In genomic region chr4:98436664-98437363, GRCm38 (mm10) we compare ENCODE assay signal across 8 mouse cellular contexts. TPM values are rescaled to one million over a fixed set of nuclear protein-coding genes. Genes with fewer than 3 reads are reported as not detected.
DNase-seq lines count a peak whose midpoint lies in the region; ATAC-seq and TF ChIP-seq lines count a peak whose summit lies in the region.

No protein-coding gene starts in this region.

- H3K4me1 ChIP-seq in heart, embryonic 12.5 days (replicated peaks): 0 out of 2 replicates have a peak, but pooled peaks cover 6% of the 10 kb centered on the region
- H3K4me1 ChIP-seq in liver, adult 2 months (ENCODE audit: control insufficient read depth, insufficient read depth, low read length): no peaks in the 10 kb centered on the region
- H3K4me1 ChIP-seq in neural tube, embryonic 15.5 days: 0 out of 2 replicates have a peak, but pooled peaks cover 4% of the 10 kb centered on the region
- no peaks in the 10 kb centered on the region for H3K4me1 ChIP-seq in midbrain, embryonic 14.5 days (ENCODE audit: control insufficient read depth, insufficient read depth, low read length)

- H3K36me3 ChIP-seq in heart, embryonic 12.5 days: 0 out of 2 replicates have a peak, but pooled peaks cover 3% of the 10 kb centered on the region
- peaks cover 5% of the 10 kb centered on the region; the same call in 1 of the 2 replicates for H3K36me3 ChIP-seq in liver, adult 2 months (ENCODE audit: control insufficient read depth, insufficient read depth, low read length)
- H3K36me3 ChIP-seq in neural tube, embryonic 15.5 days: 0 out of 2 replicates have a peak, but pooled peaks cover 2% of the 10 kb centered on the region
- no peaks in the 10 kb centered on the region for H3K36me3 ChIP-seq in midbrain, embryonic 14.5 days (ENCODE audit: control insufficient read depth, insufficient read depth, low read length)

- DNase-seq in heart, adult 11 months: peak; percentile 93
- peak; percentile 27 for DNase-seq in brain, adult 2 months (ENCODE audit: low read depth, low spot score)
- peak; percentile 16 for DNase-seq in liver, adult 2 months (ENCODE audit: extremely low read depth, low read depth, low spot score)
- DNase-seq in spleen, adult 12 weeks (ENCODE audit: low spot score): peak; percentile 46
- DNase-seq in midbrain, embryonic 14.5 days: no peak
- DNase-seq in cerebellum, adult 11-12 months: no peak

- no peak overlapping the region for H3K4me3 ChIP-seq in heart, embryonic 12.5 days
- peak overlapping the region; percentile 42 for H3K4me3 ChIP-seq in liver, adult 2 months (ENCODE audit: insufficient read depth, low read depth, low read length)
- H3K4me3 ChIP-seq in neural tube, embryonic 15.5 days (replicated peaks): no peak overlapping the region
- no peak overlapping the region for H3K4me3 ChIP-seq in midbrain, embryonic 14.5 days (replicated peaks; ENCODE audit: low read depth, low read length)

- H3K27ac ChIP-seq in heart, embryonic 12.5 days (ENCODE audit: poor library complexity, severe bottlenecking): no peak overlapping the region
- H3K27ac ChIP-seq in liver, adult 2 months (replicated peaks; ENCODE audit: insufficient read depth, low read depth, low read length): 0 out of 2 replicates have a peak overlapping the region, but pooled peaks have one; percentile 42
- no peak overlapping the region for H3K27ac ChIP-seq in neural tube, embryonic 15.5 days (replicated peaks)
- H3K27ac ChIP-seq in midbrain, embryonic 14.5 days (replicated peaks; ENCODE audit: low read depth, low read length): no peak overlapping the region

- WGBS in heart, embryonic 12.5 days: 65% methylated on average over 12 of the region's 12 CpGs
- 69% methylated on average over 12 of the region's 12 CpGs for WGBS in liver, adult 2 months
- WGBS in neural tube, embryonic 15.5 days: 64% methylated on average over 12 of the region's 12 CpGs
- WGBS in midbrain, embryonic 14.5 days: 72% methylated on average over 12 of the region's 12 CpGs

- no peak for TF ChIP-seq CTCF in liver, adult 2 months (IDR thresholded peaks at IDR 0.05; ENCODE audit: low read depth, low read length)

- ATAC-seq in heart, embryonic 12.5 days (ENCODE audit: insufficient number of reproducible peaks, low FRiP score): no peak
- ATAC-seq in neural tube, embryonic 15.5 days (ENCODE audit: low FRiP score): no peak
- no peak for ATAC-seq in midbrain, embryonic 14.5 days (ENCODE audit: low FRiP score, low TSS enrichment)

- no peaks in the 10 kb centered on the region for H3K9me3 ChIP-seq in heart, embryonic 12.5 days (replicated peaks)
- H3K9me3 ChIP-seq in neural tube, embryonic 15.5 days (replicated peaks): no peaks in the 10 kb centered on the region
- H3K9me3 ChIP-seq in midbrain, embryonic 14.5 days (ENCODE audit: control insufficient read depth, low read length): no peaks in the 10 kb centered on the region

- H3K9ac ChIP-seq in heart, embryonic 12.5 days: no peak overlapping the region
- H3K9ac ChIP-seq in liver, adult 2 months (ENCODE audit: low read depth, low read length): peak overlapping the region; percentile 52; the same call in 1 of the 2 replicates
- H3K9ac ChIP-seq in neural tube, embryonic 15.5 days (replicated peaks): no peak overlapping the region
- no peak overlapping the region for H3K9ac ChIP-seq in midbrain, embryonic 14.5 days (replicated peaks; ENCODE audit: low read length)

- H3K79me2 ChIP-seq in liver, adult 2 months (ENCODE audit: control insufficient read depth, insufficient read depth, low read length): no peaks in the 10 kb centered on the region

- no peak overlapping the region for H3K4me2 ChIP-seq in heart, embryonic 12.5 days
- no peak overlapping the region for H3K4me2 ChIP-seq in neural tube, embryonic 15.5 days
- no peak overlapping the region for H3K4me2 ChIP-seq in midbrain, embryonic 14.5 days (ENCODE audit: low read length)

- H3K27me3 ChIP-seq in heart, embryonic 12.5 days (replicated peaks): no peaks in the 10 kb centered on the region
- no peaks in the 10 kb centered on the region for H3K27me3 ChIP-seq in liver, adult 2 months (ENCODE audit: control insufficient read depth, insufficient read depth, low read length)
- no peaks in the 10 kb centered on the region for H3K27me3 ChIP-seq in neural tube, embryonic 15.5 days (replicated peaks)
- H3K27me3 ChIP-seq in midbrain, embryonic 14.5 days (ENCODE audit: control insufficient read depth, insufficient read depth, low read length): no peaks in the 10 kb centered on the region

- no peak for TF ChIP-seq POLR2A in liver, adult 2 months (IDR thresholded peaks at IDR 0.05; ENCODE audit: extremely low read depth, insufficient read depth, low read length)

RNA-seq across cellular contexts. Expression of gene Patj, which starts 41.2 kb away (rescaled TPM):
- polyA plus RNA-seq in heart, embryonic 12.5 days (2016; fragmentation: Nextera tagmentation; extraction: Ambion mirVana): 11.3 and 14.8 TPM in 2 replicates
- 8.9 and 9.6 TPM in 2 replicates for total RNA-seq in liver, adult 2 months (2014; rRNA removed)
- polyA plus RNA-seq in liver, adult 2 months (2012; rRNA removed): 2.4 and 3.7 TPM in 2 replicates
- 7.1 and 8.8 TPM in 2 replicates for polyA plus RNA-seq in neural tube, embryonic 15.5 days (2015; fragmentation: Nextera tagmentation; extraction: Ambion mirVana)
- polyA plus RNA-seq in midbrain, embryonic 14.5 days (2014; fragmentation: Nextera tagmentation; extraction: Ambion mirVana): 8.0 and 9.0 TPM in 2 replicates

RNA-seq across cellular contexts. Expression of gene Tm2d1, which starts 53.7 kb away (rescaled TPM):
- 98.5 and 107 TPM in 2 replicates for polyA plus RNA-seq in heart, embryonic 12.5 days (2016; fragmentation: Nextera tagmentation; extraction: Ambion mirVana)
- 22.5 and 28.1 TPM in 2 replicates for total RNA-seq in liver, adult 2 months (2014; rRNA removed)
- polyA plus RNA-seq in liver, adult 2 months (2012; rRNA removed): 9.2 and 10.4 TPM in 2 replicates
- polyA plus RNA-seq in neural tube, embryonic 15.5 days (2015; fragmentation: Nextera tagmentation; extraction: Ambion mirVana): 127 and 151 TPM in 2 replicates
- polyA plus RNA-seq in midbrain, embryonic 14.5 days (2014; fragmentation: Nextera tagmentation; extraction: Ambion mirVana): 128 and 140 TPM in 2 replicates

Comparison
In these comparisons a context has a peak if more than half of its experiments do, and no peak if none do; other contexts are left out.
1. DNase-seq: peak in heart, adult 11 months (single experiment), brain, adult 2 months (single experiment), liver, adult 2 months (single experiment) and spleen, adult 12 weeks (single experiment); none in midbrain, embryonic 14.5 days (single experiment) and cerebellum, adult 11-12 months (single experiment).